Mouse (Mus musculus): Measurements from ENCODE around the gene Gm42906. TPM values are rescaled to one million over a fixed set of nuclear protein-coding genes. Genes with fewer than 3 reads are reported as not detected.
A peak's percentile ranks its signal among the peaks of the same experiment; 100 is the strongest.

Gm42906 gene
- polyA plus RNA-seq, 1 experiment from 2014 or later = not detected

- H3K9me3 ChIP-seq (replicated peaks) = no peaks in the 10 kb centered on the region
- H3K4me1 ChIP-seq = 0 out of 2 replicates have a peak, but pooled peaks cover 2% of the 10 kb centered on the region
- WGBS = 88% methylated on average over 7 of the region's 7 CpGs
- H3K27me3 ChIP-seq (ENCODE audit: low read depth, poor library complexity, severe bottlenecking) = no peaks in the 10 kb centered on the region
- no peaks in the 10 kb centered on the region for H3K36me3 ChIP-seq
- H3K4me3 ChIP-seq = no peak overlapping the region
- no peak overlapping the region for H3K27ac ChIP-seq (replicated peaks)
- no peak for DNase-seq (ENCODE audit: low spot score)
These were observed 316.7 kb downstream of the Gm42906 start for GRCm38 (mm10) chr5:151111080-151111871.

GRCm38 (mm10) chr5:151110461-151110908 is 317.5 kb downstream of the Gm42906 start:
- no peak overlapping the region for H3K4me3 ChIP-seq
- no peaks in the 10 kb centered on the region for H3K36me3 ChIP-seq
- H3K27me3 ChIP-seq (ENCODE audit: low read depth, poor library complexity, severe bottlenecking) = no peaks in the 10 kb centered on the region
- H3K9me3 ChIP-seq (replicated peaks) = no peaks in the 10 kb centered on the region
- 70% methylated on average over 6 of the region's 6 CpGs for whole genome bisulfite sequencing
- H3K27ac ChIP-seq (replicated peaks) = no peak overlapping the region
- no peak for DNase-seq (ENCODE audit: low spot score)
- 0 out of 2 replicates have a peak, but pooled peaks cover 2% of the 10 kb centered on the region for H3K4me1 ChIP-seq

DNA sequence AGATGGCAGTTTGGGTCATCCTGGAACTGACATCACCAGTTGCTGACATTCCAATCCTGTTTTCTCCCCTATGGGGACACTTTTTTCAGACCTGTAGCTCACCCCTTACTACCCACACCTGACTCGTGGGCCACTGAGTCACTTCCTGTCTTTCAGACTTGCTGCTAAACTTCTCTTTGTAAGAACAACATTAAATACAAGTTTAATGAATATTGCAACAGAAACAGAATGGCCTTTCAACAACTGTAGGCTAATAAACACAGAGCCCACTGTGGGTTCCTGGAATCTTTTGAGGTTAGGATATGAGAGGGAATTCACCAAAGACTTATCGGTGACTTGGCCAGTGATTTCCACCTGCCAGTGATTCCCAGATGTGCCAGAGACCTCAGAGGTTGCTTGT is 318.1 kb downstream of the Gm42906 start:
- DNase-seq (ENCODE audit: low spot score) = no peak
- no peaks in the 10 kb centered on the region for H3K9me3 ChIP-seq (replicated peaks)
- no peak overlapping the region for H3K4me3 ChIP-seq
- no peaks in the 10 kb centered on the region for H3K27me3 ChIP-seq (ENCODE audit: low read depth, poor library complexity, severe bottlenecking)
- WGBS = 86% methylated on average over 2 of the region's 2 CpGs
- no peak overlapping the region for H3K27ac ChIP-seq (replicated peaks)
- H3K36me3 ChIP-seq = no peaks in the 10 kb centered on the region
- peaks cover 6% of the 10 kb centered on the region; the same call in 1 of the 2 replicates for H3K4me1 ChIP-seq

GRCm38 (mm10) chr5:151108955-151109354 is 319.0 kb downstream of the Gm42906 start:
- H3K4me1 ChIP-seq = peaks cover 10% of the 10 kb centered on the region; the same call in 1 of the 2 replicates
- DNase-seq (ENCODE audit: low spot score) = no peak
- H3K27ac ChIP-seq (replicated peaks) = no peak overlapping the region
- H3K9me3 ChIP-seq (replicated peaks) = no peaks in the 10 kb centered on the region
- no peaks in the 10 kb centered on the region for H3K36me3 ChIP-seq
- no peaks in the 10 kb centered on the region for H3K27me3 ChIP-seq (ENCODE audit: low read depth, poor library complexity, severe bottlenecking)
- no peak overlapping the region for H3K4me3 ChIP-seq
- WGBS = 84% methylated on average over 7 of the region's 7 CpGs

DNA sequence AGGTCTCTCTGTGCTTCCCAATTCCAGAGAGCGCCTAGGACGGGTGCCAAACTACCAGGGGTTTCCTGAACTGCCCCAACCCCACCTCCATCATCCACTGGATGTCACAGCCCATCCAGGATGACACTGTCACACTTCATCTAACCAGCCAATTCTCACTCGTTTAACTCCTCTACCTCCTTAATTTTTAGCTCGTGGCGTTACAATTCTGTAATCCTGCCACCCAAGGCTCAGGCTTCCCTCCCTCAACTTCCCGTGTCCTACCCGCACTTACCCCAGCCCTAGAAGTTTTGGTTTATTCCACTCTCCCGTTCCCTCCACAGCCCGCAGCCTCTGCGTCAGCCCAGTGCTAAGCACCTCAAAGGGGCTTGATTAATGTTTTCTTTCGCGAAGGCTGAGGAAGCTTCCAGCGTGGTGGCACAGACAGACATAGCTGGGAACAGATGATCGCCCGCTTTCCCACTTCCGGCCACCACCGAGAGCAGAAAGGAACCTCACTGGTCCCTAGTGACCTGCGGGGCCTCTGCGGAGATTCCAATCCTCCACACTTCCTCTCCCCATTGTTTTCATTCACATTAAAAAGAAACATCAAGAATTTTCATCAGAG is 319.6 kb downstream of the Gm42906 start:
- Histone ChIP-seq H3K9me3 (replicated peaks) (no peaks in the 10 kb centered on the region), H3K27ac (replicated peaks) (peak overlapping the region; percentile 13; the same call in 1 of the 2 replicates), H3K4me1 (peaks cover 10% of the 10 kb centered on the region; the same call in 1 of the 2 replicates), H3K36me3 (no peaks in the 10 kb centered on the region), H3K4me3 (no peak overlapping the region), H3K27me3 (ENCODE audit: low read depth, poor library complexity, severe bottlenecking) (no peaks in the 10 kb centered on the region)
- DNase-seq (ENCODE audit: low spot score) = no peak
- 74% methylated on average over 19 of the region's 19 CpGs for WGBS

- Histone ChIP-seq H3K4me1 (peaks cover 10% of the 10 kb centered on the region; the same call in 1 of the 2 replicates), H3K27me3 (ENCODE audit: low read depth, poor library complexity, severe bottlenecking) (no peaks in the 10 kb centered on the region), H3K4me3 (no peak overlapping the region), H3K27ac (replicated peaks) (no peak overlapping the region), H3K36me3 (no peaks in the 10 kb centered on the region), H3K9me3 (replicated peaks) (no peaks in the 10 kb centered on the region)
- no peak for DNase-seq (ENCODE audit: low spot score)
- WGBS = 87% methylated on average over 3 of the region's 3 CpGs
These were observed 321.1 kb downstream of the Gm42906 start for GRCm38 (mm10) chr5:151106841-151107240.

GRCm38 (mm10) chr5:151105054-151105971 is 322.6 kb downstream of the Gm42906 start:
- H3K4me1 ChIP-seq = peaks cover 8% of the 10 kb centered on the region; the same call in 1 of the 2 replicates
- H3K9me3 ChIP-seq (replicated peaks) = no peaks in the 10 kb centered on the region
- no peak for DNase-seq (ENCODE audit: low spot score)
- 79% methylated on average over 10 of the region's 10 CpGs for WGBS
- H3K27me3 ChIP-seq (ENCODE audit: low read depth, poor library complexity, severe bottlenecking) = no peaks in the 10 kb centered on the region
- no peak overlapping the region for H3K27ac ChIP-seq (replicated peaks)
- H3K36me3 ChIP-seq = no peaks in the 10 kb centered on the region
- no peak overlapping the region for H3K4me3 ChIP-seq

DNA sequence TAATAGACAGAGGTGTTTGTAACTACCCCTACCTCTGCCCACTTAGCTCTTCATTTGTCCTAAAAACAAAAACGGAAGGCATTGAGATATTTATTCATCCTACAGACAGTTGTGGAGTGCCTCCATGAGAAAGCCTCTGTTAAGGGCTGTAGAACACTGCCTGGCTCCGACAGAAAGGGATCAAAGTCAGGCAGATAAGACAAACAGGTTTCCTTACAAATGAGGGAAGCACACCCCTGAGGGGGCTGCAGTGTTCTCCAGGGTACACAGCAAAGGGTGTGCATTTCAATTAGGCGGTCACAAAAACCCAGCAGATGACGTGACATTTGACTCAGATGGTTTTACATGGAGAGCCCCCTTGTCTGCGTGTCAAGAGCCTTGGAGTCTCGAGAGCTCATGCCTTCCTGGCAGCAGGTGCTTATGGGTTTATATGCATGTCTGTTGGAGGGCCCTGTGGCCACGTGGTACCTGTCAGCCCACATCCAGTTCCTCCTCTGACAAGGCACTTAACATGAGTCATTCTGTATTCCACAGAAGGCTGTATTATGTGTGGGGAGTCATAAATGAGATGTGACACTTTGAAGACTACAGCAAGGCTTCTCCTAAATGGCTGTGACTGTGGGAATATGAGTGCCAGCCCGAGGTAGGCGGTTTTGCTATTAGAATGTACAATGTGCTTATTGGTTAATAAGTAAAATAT is 323.5 kb downstream of the Gm42906 start:
- WGBS = 71% methylated on average over 9 of the region's 9 CpGs
- Histone ChIP-seq H3K9me3 (replicated peaks) (no peaks in the 10 kb centered on the region), H3K4me3 (no peak overlapping the region), H3K27ac (replicated peaks) (0 out of 2 replicates have a peak overlapping the region, but pooled peaks have one; percentile 13), H3K27me3 (ENCODE audit: low read depth, poor library complexity, severe bottlenecking) (no peaks in the 10 kb centered on the region), H3K4me1 (peaks cover 8% of the 10 kb centered on the region; the same call in 1 of the 2 replicates), H3K36me3 (no peaks in the 10 kb centered on the region)
- DNase-seq (ENCODE audit: low spot score) = no peak

DNA sequence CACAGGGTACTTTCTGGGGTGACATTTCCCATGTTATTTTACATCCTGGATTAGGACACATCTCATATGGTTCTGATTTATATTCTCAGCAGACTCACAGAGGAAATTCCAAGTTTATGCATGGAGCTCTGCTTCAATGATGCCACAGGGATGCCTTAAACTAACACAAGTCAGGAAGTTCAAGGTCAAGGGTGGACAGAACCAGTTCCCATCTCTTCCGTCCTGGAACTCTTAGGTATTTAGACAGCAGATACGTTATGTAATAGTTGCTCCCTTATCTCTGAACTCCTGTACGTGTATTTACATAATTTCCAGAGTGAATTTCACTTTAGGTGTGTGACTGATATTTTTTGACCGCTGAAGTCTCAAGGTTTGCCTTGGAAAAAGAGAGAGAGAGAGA is 324.7 kb downstream of the Gm42906 start:
- 80% methylated on average over 4 of the region's 4 CpGs for WGBS
- H3K27ac ChIP-seq (replicated peaks) = no peak overlapping the region

DNA sequence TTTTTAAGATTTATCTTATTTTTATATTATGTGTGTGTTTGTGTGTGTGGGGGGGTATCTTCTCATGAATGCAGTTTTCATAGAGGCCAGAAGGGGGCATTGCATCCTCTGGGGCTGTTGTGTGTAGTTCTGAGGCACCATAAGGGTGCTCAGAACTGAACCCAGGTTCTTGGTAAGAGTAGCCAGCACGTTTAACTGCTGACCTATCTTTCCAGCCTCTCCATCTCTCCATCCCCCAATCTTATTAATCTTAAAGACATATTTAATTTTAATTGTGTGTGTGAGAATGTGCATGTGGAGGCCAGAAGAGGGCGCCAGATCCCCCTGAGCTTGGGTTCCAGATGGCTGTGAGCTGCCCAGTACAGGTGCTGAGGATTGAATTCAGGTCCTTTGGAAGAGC is 325.7 kb downstream of the Gm42906 start:
- H3K27ac ChIP-seq (replicated peaks) = no peak overlapping the region
- peaks cover 8% of the 10 kb centered on the region; the same call in 1 of the 2 replicates for H3K4me1 ChIP-seq
- no peak overlapping the region for H3K4me3 ChIP-seq
- no peaks in the 10 kb centered on the region for H3K36me3 ChIP-seq
- no peaks in the 10 kb centered on the region for H3K9me3 ChIP-seq (replicated peaks)
- 33% methylated on average over 2 of the region's 2 CpGs for WGBS
- no peaks in the 10 kb centered on the region for H3K27me3 ChIP-seq (ENCODE audit: low read depth, poor library complexity, severe bottlenecking)
- no peak for DNase-seq (ENCODE audit: low spot score)

More for the DNA sequence above, 324.7 kb downstream of the Gm42906 start:
- no peaks in the 10 kb centered on the region for H3K9me3 ChIP-seq (replicated peaks)
- no peak overlapping the region for H3K4me3 ChIP-seq
- H3K27me3 ChIP-seq (ENCODE audit: low read depth, poor library complexity, severe bottlenecking) = no peaks in the 10 kb centered on the region
- peaks cover 8% of the 10 kb centered on the region; the same call in 1 of the 2 replicates for H3K4me1 ChIP-seq
- H3K36me3 ChIP-seq = no peaks in the 10 kb centered on the region
- no peak for DNase-seq (ENCODE audit: low spot score)

DNA sequence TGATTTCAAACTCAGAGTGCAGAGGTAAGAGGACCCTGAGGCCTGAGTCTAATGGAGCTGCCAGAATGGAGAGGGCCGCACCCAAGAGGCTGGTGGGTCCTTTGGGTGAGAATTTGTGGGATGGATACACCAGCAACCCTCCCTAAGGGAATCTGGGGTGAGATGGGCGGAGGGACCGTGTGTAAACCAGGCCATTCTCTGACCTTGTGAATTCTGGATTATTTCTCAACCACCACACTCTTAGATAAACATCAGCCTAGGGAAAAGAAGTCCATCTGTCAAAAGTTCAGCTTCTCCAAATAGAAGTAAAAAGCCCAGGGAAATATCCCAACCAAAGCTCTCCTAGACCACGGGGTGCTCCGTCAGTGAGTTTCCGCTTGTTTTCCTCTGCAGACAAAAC is 332.0 kb downstream of the Gm42906 start:
- Histone ChIP-seq H3K36me3 (no peaks in the 10 kb centered on the region), H3K9me3 (replicated peaks) (no peaks in the 10 kb centered on the region), H3K27me3 (ENCODE audit: low read depth, poor library complexity, severe bottlenecking) (no peaks in the 10 kb centered on the region), H3K4me3 (no peak overlapping the region), H3K4me1 (no peaks in the 10 kb centered on the region), H3K27ac (replicated peaks) (no peak overlapping the region)
- WGBS = 90% methylated on average over 6 of the region's 6 CpGs
- no peak for DNase-seq (ENCODE audit: low spot score)
